Mouse (Mus musculus) heart, postnatal 0 days (tissue): ENCODE results near the gene Fbxl19. TPM values are rescaled to one million over a fixed set of nuclear protein-coding genes. Genes with fewer than 3 reads are reported as not detected.
A peak's percentile ranks its signal among the peaks of the same experiment; 100 is the strongest.

Experiments
- ATAC-seq: fragments of 200-750 bp; cut with Nextera tagmentation; 2 replicates; pipeline ENCODE4 v1.8.0; 2017; ENCODE audit warnings: low read depth, moderate number of reproducible peaks, moderate library complexity; ENCODE audit not compliant: insufficient read depth
- DNase-seq: peaks from one replicate; pipeline ENCODE4 v3.0.0-alpha.2; 2016; ENCODE audit warnings: low spot score
- H3K27ac ChIP-seq: fragments of 300-500 bp; sonication (generic); 2 replicates; pipeline ENCODE4 v1.5.1; 2014; ENCODE audit warnings: low read depth, mild to moderate bottlenecking
- H3K27me3 ChIP-seq: fragments of 300-500 bp; sonication (generic); 2 replicates; pipeline ENCODE4 v1.6.1; 2014; ENCODE audit warnings: low read length, mixed read lengths; ENCODE audit not compliant: control insufficient read depth, insufficient read depth
- H3K36me3 ChIP-seq: fragments of 300-500 bp; sonication (generic); replicated peaks from 2 replicates; pipeline ENCODE4 v1.6.1; 2014; ENCODE audit warnings: low read length, mixed read lengths; ENCODE audit not compliant: control insufficient read depth, insufficient read depth
- H3K4me1 ChIP-seq: fragments of 300-500 bp; sonication (generic); 2 replicates; pipeline ENCODE4 v1.6.1; 2014; ENCODE audit warnings: antibody characterized with exemption; ENCODE audit not compliant: control insufficient read depth, insufficient read depth
- H3K4me2 ChIP-seq: fragments of 300-500 bp; sonication (generic); 2 replicates; pipeline ENCODE4 v1.6.1; 2014; ENCODE audit warnings: low read depth, mild to moderate bottlenecking, low read length, moderate library complexity
- H3K4me3 ChIP-seq: fragments of 300-500 bp; sonication (generic); 2 replicates; pipeline ENCODE4 v1.5.1; 2014; ENCODE audit warnings: low read depth, low read length
- H3K9ac ChIP-seq: fragments of 300-500 bp; sonication (generic); replicated peaks from 2 replicates; pipeline ENCODE4 v1.6.1; 2014; ENCODE audit warnings: low read depth, low read length, mixed read lengths
- H3K9me3 ChIP-seq: fragments of 300-500 bp; sonication (generic); replicated peaks from 2 replicates; pipeline ENCODE4 v1.6.1; 2016; ENCODE audit warnings: low read length; ENCODE audit not compliant: control insufficient read depth
- CTCF ChIP-seq: IDR thresholded peaks from 2 replicates; pipeline ENCODE4 v1.5.1; 2016; ENCODE audit warnings: antibody characterized with exemption, control low read depth, low read depth
- EP300 ChIP-seq: IDR thresholded peaks from 2 replicates; pipeline ENCODE4 v1.6.1; 2016; ENCODE audit warnings: antibody characterized with exemption, low read depth
- WGBS: fragments of 180-500 bp; shearing (Covaris S2); extraction: QIAGEN DNeasy Blood & Tissue Kit; methylation state at CpG from one replicate; pipeline ENCODE4 v1.1.7; 2014; 5-methylcytosine and 5-hydroxymethylcytosine counted together
- polyA plus RNA-seq: library from polyadenylated mRNA; unstranded; fragments of >200 nt; fragmentation: Nextera tagmentation; extraction: Ambion mirVana; gene quantifications from 2 replicates; pipeline ENCODE4 v1.2.1, GENCODE M21; 2015
- total RNA-seq: library from RNA; depleted of rRNA; stranded (reverse); fragments of >200 nt; gene quantifications from 2 replicates; pipeline ENCODE4 v1.2.3, GENCODE M21; 2014; ENCODE audit warnings: low replicate concordance

Fbxl19 gene
- total and polyA plus RNA-seq, 2 experiments from 2014 or later: 0.42 to 21.6 TPM

GRCm38 (mm10) chr7:127813821-127814220, 69.5 kb downstream of the Fbxl19 start:
- H3K4me3 ChIP-seq: 0 out of 2 replicates have a peak overlapping the region, but pooled peaks have one; percentile 3
- ATAC-seq: peak; percentile 84
- peaks cover 7% of the 10 kb centered on the region; the same call in 1 of the 2 replicates for H3K4me1 ChIP-seq
- H3K36me3 ChIP-seq: no peaks in the 10 kb centered on the region
- H3K27ac ChIP-seq: peak overlapping the region; percentile 91
- TF ChIP-seq EP300: no peak
- TF ChIP-seq CTCF: no peak
- H3K27me3 ChIP-seq: no peaks in the 10 kb centered on the region
- H3K4me2 ChIP-seq: peak overlapping the region; percentile 47
- peak overlapping the region; percentile 24; the same call in 1 of the 2 replicates for H3K9ac ChIP-seq
- WGBS: 28% methylated on average over 4 of the region's 4 CpGs
- peak; percentile 71 for DNase-seq
- no peaks in the 10 kb centered on the region for H3K9me3 ChIP-seq

DNA sequence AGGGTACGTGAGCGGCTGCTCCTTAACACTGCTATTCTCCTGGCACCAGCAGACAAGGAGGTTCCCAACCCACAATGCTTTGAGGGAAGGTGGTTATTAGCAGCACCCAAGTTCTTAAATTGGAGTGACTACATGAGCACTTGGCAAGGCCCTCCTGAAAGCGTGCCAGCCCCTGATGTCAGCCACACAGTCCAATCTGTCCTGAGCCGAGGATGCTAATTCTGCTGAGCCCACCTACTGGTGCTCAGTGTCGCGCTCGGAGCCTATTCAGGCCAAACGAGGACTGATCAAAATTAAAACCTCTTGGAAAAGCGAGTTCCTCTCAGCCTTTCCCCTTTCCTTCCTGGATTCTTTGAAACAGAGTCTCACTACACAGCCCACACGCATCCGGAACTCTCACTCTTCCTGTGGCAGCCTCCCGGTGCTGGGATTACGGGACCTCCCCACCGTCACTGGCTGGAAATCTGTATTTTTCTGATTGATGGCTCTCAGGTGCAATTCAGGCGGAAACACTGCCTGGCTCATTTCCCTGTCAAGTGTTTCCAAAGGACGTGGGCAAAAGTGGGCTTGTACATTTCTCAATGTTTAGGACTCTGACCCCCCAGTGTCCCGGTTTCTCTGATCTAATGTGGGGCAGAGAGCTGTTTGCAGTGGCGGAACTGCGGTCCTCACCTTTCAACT, 70.0 kb downstream of the Fbxl19 start:
- no peaks in the 10 kb centered on the region for H3K27me3 ChIP-seq
- peak overlapping the region; percentile 47 for H3K4me2 ChIP-seq
- H3K9me3 ChIP-seq: no peaks in the 10 kb centered on the region
- H3K4me3 ChIP-seq: 0 out of 2 replicates have a peak overlapping the region, but pooled peaks have one; percentile 3
- WGBS: 41% methylated on average over 19 of the region's 19 CpGs
- ATAC-seq (peak; percentile 89), DNase-seq (peak; percentile 92)
- peak overlapping the region; percentile 91 for H3K27ac ChIP-seq
- H3K36me3 ChIP-seq: no peaks in the 10 kb centered on the region
- peaks cover 7% of the 10 kb centered on the region; the same call in 1 of the 2 replicates for H3K4me1 ChIP-seq
- H3K9ac ChIP-seq: peak overlapping the region; percentile 24; the same call in 1 of the 2 replicates
- TF ChIP-seq EP300 (no peak), CTCF (no peak)

GRCm38 (mm10) chr7:127815116-127815665, 70.8 kb downstream of the Fbxl19 start:
- H3K4me2 ChIP-seq: no peak overlapping the region
- 87% methylated on average over 15 of the region's 15 CpGs for whole genome bisulfite sequencing
- no peaks in the 10 kb centered on the region for H3K9me3 ChIP-seq
- DNase-seq (no peak), ATAC-seq (no peak)
- H3K27me3 ChIP-seq: no peaks in the 10 kb centered on the region
- no peaks in the 10 kb centered on the region for H3K36me3 ChIP-seq
- TF ChIP-seq CTCF (no peak), EP300 (no peak)
- H3K4me1 ChIP-seq: peaks cover 7% of the 10 kb centered on the region; the same call in 1 of the 2 replicates
- peak overlapping the region; percentile 91; the same call in 1 of the 2 replicates for H3K27ac ChIP-seq
- no peak overlapping the region for H3K9ac ChIP-seq
- no peak overlapping the region for H3K4me3 ChIP-seq

DNA sequence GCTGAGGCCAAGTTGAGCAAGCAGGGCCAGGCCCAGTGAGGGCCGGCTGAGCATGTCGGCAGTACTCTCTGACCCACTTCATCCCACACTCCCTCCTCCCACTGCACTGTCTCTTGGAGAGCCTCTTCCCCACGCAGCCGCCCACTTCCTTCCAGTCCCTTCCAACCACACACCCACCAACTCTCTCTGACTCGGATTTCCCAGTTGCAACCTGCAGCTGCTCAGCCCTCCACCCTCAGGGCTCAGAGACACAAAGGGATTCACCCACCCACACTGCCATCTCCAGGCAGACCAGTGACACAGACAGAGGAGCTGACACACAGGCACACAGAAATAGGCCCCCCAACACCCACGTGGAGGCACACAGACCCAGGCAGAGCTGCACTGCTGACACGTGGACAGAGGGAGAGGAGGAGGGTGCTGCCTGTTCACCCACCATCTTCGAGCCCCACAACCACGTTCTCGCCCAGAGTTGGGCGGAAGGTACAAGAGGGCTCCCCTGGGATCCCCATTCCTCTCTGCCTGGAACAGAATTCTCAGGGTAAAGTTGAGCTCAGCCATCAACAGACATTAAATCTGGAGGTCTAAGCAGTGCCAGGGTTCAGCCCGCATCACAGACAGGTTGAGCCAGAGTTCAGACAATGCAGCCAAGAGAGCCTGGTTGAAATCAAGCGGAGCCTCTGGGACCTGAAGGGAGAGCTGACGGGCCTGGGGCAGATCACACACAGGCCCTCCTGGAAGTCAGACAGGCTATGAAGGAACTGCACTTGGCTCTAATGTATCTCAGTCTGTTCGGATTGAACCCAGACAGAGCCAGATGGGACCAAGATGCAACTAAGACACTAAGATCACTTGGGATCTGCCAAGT, 71.8 kb downstream of the Fbxl19 start:
- DNase-seq: peak; percentile 62
- peak overlapping the region; percentile 36; the same call in 1 of the 2 replicates for H3K27ac ChIP-seq
- no peak overlapping the region for H3K4me3 ChIP-seq
- ATAC-seq: peak; percentile 19; the same call in 1 of the 2 replicates
- no peak overlapping the region for H3K4me2 ChIP-seq
- H3K36me3 ChIP-seq: no peaks in the 10 kb centered on the region
- TF ChIP-seq EP300: no peak
- TF ChIP-seq CTCF: peak; percentile 59
- WGBS: 49% methylated on average over 15 of the region's 15 CpGs
- no peak overlapping the region for H3K9ac ChIP-seq
- peaks cover 7% of the 10 kb centered on the region; the same call in 1 of the 2 replicates for H3K4me1 ChIP-seq
- no peaks in the 10 kb centered on the region for H3K27me3 ChIP-seq
- H3K9me3 ChIP-seq: no peaks in the 10 kb centered on the region

- peaks cover 7% of the 10 kb centered on the region; the same call in 1 of the 2 replicates for H3K4me1 ChIP-seq
- H3K4me3 ChIP-seq: no peak overlapping the region
- H3K4me2 ChIP-seq: no peak overlapping the region
- no peaks in the 10 kb centered on the region for H3K9me3 ChIP-seq
- WGBS: 72% methylated on average over 7 of the region's 7 CpGs
- H3K27me3 ChIP-seq: no peaks in the 10 kb centered on the region
- no peak for DNase-seq
- H3K9ac ChIP-seq: no peak overlapping the region
- no peaks in the 10 kb centered on the region for H3K36me3 ChIP-seq
- ATAC-seq: no peak
- no peak for TF ChIP-seq EP300
- TF ChIP-seq CTCF: no peak
- no peak overlapping the region for H3K27ac ChIP-seq
These were observed 72.7 kb downstream of the Fbxl19 start for GRCm38 (mm10) chr7:127817053-127817452.
